Mouse (Mus musculus): ENCODE measurements around the gene Plxnb2.

DNA sequence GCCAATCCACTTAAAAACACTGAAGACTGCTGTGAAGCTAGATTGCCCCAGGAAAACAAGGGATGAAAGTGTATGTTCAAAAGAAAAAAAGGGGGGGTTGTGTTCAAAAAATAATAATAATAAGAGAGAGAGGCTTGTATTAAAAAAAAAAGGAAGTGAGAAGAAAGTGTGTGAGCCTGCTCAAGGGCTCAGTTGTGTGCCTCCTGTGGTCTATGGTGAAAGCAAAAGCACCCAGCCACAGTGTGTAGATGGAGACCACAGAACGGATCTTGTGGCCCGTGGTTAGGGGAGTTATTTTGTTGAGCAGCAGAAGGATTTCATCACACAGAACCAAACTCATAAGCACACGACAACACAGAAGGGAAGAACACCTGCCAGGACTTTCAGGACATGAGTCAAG is 49.3 kb downstream of the Plxnb2 start:
- TF ChIP-seq CTCF (IDR thresholded peaks at IDR 0.05; ENCODE audit: control insufficient read depth, insufficient read depth, insufficient replicate concordance, low read depth, low read length): no peak
- no peak for TF ChIP-seq POLR2A (IDR thresholded peaks at IDR 0.05; ENCODE audit: control insufficient read depth, low read depth, low read length)

Measured in testis, adult 2 months (tissue).